Mouse (Mus musculus) small intestine, adult 2 months (tissue): Measurements from ENCODE around the gene Iqca.

Source experiments
- CTCF ChIP-seq: fragments of 200-500 bp; IDR thresholded peaks from 2 replicates; pipeline ENCODE4 v1.5.1; 2012; ENCODE audit warnings: low read depth, mild to moderate bottlenecking, control low read depth, inconsistent platforms, low read length, moderate library complexity, mixed read lengths; ENCODE audit not compliant: insufficient replicate concordance, insufficient read length; ENCODE audit errors: extremely low read depth
- POLR2A ChIP-seq: fragments of 200-500 bp; IDR thresholded peaks from 2 replicates; pipeline ENCODE4 v1.6.1; 2012; ENCODE audit warnings: low read depth, mild to moderate bottlenecking, control low read depth, inconsistent platforms, low read length, moderate library complexity

GRCm38 (mm10) chr1:90132402-90132801 is 20.8 kb downstream of the Iqca start:
- no peak for TF ChIP-seq CTCF
- no peak for TF ChIP-seq POLR2A
